Mouse (Mus musculus) neural tube, embryonic 14.5 days (tissue): Measurements from ENCODE around the gene Mbd4. TPM values are rescaled to one million over a fixed set of nuclear protein-coding genes. Genes with fewer than 3 reads are reported as not detected.
"Not testable (repeated sequence)": the region's sequence is repeated elsewhere in the genome, so short reads cannot be mapped to it uniquely, and the experiment has no call there.

Experiments used
- ATAC-seq: fragments of 200-750 bp; cut with Nextera tagmentation; 2 replicates; pipeline ENCODE4 v1.8.0; 2017; ENCODE audit warnings: low read depth, mild to moderate bottlenecking, moderate TSS enrichment, moderate library complexity
- H3K27ac ChIP-seq: fragments of 300-500 bp; sonication (generic); 2 replicates; pipeline ENCODE4 v1.5.1; 2014; ENCODE audit warnings: low read depth, mild to moderate bottlenecking, control low read depth, low read length, moderate library complexity, mixed read lengths
- H3K27me3 ChIP-seq: fragments of 300-500 bp; sonication (generic); 2 replicates; pipeline ENCODE4 v1.6.1; 2014; ENCODE audit warnings: low read length; ENCODE audit not compliant: control insufficient read depth, insufficient read depth
- H3K36me3 ChIP-seq: fragments of 300-500 bp; sonication (generic); 2 replicates; pipeline ENCODE4 v1.6.1; 2014; ENCODE audit warnings: low read length, mixed read lengths; ENCODE audit not compliant: control insufficient read depth, insufficient read depth
- H3K4me1 ChIP-seq: fragments of 300-500 bp; sonication (generic); 2 replicates; pipeline ENCODE4 v1.6.1; 2014; ENCODE audit warnings: low read length; ENCODE audit not compliant: control insufficient read depth, insufficient read depth
- H3K4me2 ChIP-seq: fragments of 300-500 bp; sonication (generic); 2 replicates; pipeline ENCODE4 v1.6.1; 2014; ENCODE audit warnings: mild to moderate bottlenecking, low read depth, low read length, control low read depth
- H3K4me3 ChIP-seq: fragments of 300-500 bp; sonication (generic); 2 replicates; pipeline ENCODE4 v1.5.1; 2014; ENCODE audit warnings: low read depth, low read length, control low read depth, mixed read lengths
- H3K9ac ChIP-seq: fragments of 300-500 bp; sonication (generic); replicated peaks from 2 replicates; pipeline ENCODE4 v1.6.1; 2014; ENCODE audit warnings: low read depth, mild to moderate bottlenecking, control low read depth, low read length, mixed read lengths
- H3K9me3 ChIP-seq: fragments of 300-500 bp; sonication (generic); 2 replicates; pipeline ENCODE4 v1.6.1; 2016; ENCODE audit warnings: low read length; ENCODE audit not compliant: control insufficient read depth
- WGBS: fragments of 180-500 bp; shearing (Covaris S2); extraction: QIAGEN DNeasy Blood & Tissue Kit; methylation state at CpG from one replicate; pipeline ENCODE4 v1.1.7; 2014; 5-methylcytosine and 5-hydroxymethylcytosine counted together
- polyA plus RNA-seq: library from polyadenylated mRNA; unstranded; fragments of >200 nt; fragmentation: Nextera tagmentation; extraction: Ambion mirVana; gene quantifications from 2 replicates; pipeline ENCODE4 v1.2.1, GENCODE M21; 2014

Gene Mbd4
- polyA plus RNA-seq, 1 experiment from 2014 or later = 8.4 TPM

DNA sequence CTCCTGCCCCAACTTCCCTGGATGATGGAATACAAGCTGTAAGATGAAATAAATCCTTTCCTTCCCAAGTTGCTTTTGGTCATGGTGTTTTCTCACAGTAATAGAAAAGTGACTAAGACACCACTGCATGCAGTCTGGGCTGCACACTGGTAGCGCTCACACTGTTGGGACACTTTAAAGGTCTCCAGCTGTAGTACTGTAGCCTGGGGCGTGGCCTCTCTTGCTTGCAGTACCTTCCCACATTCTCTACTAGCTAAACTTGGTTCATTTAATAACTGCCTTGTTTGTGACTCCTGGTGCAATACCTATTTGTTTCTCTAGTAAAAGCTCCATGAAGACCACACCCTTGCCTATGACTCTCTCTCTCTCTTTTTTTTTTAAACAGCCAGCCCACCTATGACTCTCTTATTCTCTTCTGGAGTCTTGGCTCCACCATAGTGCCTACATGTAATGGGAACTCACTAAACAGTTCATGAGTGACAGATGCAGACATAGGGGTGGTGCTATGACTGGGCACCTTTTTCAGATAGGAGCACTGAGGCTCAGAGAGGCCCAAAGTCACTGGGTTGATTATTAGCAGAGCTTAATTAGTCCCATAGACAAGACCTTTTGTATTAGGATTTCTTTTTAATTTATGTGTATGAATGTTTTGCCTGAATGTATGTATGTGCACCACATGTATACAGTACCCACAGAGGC, 20.9 kb downstream of the Mbd4 start:
- 90% methylated on average over 2 of the region's 2 CpGs for WGBS
- H3K4me1 ChIP-seq = no peaks in the 10 kb centered on the region
- H3K27me3 ChIP-seq = no peaks in the 10 kb centered on the region
- H3K9ac ChIP-seq = no peak overlapping the region
- H3K4me2 ChIP-seq = no peak overlapping the region
- H3K4me3 ChIP-seq = no peak overlapping the region
- H3K9me3 ChIP-seq = no peaks in the 10 kb centered on the region
- no peak overlapping the region for H3K27ac ChIP-seq
- H3K36me3 ChIP-seq = no peaks in the 10 kb centered on the region
- ATAC-seq = no peak

- H3K4me3 ChIP-seq = no peak overlapping the region
- H3K4me2 ChIP-seq = no peak overlapping the region
- H3K9me3 ChIP-seq = no peaks in the 10 kb centered on the region
- no peak overlapping the region for H3K9ac ChIP-seq
- no peak for ATAC-seq
- H3K27ac ChIP-seq = no peak overlapping the region
- H3K27me3 ChIP-seq = no peaks in the 10 kb centered on the region
- H3K36me3 ChIP-seq = no peaks in the 10 kb centered on the region
- 85% methylated on average over 6 of the region's 6 CpGs for WGBS
- no peaks in the 10 kb centered on the region for H3K4me1 ChIP-seq
These were observed 22.2 kb downstream of the Mbd4 start for GRCm38 (mm10) chr6:115830779-115831601.

- ATAC-seq = peak; percentile 86
- 1% methylated on average over 5 of the region's 11 CpGs for WGBS
- H3K27ac ChIP-seq, H3K9me3 ChIP-seq, H3K4me2 ChIP-seq, H3K36me3 ChIP-seq, H3K9ac ChIP-seq, H3K4me3 ChIP-seq, H3K27me3 ChIP-seq, H3K4me1 ChIP-seq: not testable (repeated sequence)
These were observed 29.2 kb downstream of the Mbd4 start for GRCm38 (mm10) chr6:115823850-115824464.

DNA sequence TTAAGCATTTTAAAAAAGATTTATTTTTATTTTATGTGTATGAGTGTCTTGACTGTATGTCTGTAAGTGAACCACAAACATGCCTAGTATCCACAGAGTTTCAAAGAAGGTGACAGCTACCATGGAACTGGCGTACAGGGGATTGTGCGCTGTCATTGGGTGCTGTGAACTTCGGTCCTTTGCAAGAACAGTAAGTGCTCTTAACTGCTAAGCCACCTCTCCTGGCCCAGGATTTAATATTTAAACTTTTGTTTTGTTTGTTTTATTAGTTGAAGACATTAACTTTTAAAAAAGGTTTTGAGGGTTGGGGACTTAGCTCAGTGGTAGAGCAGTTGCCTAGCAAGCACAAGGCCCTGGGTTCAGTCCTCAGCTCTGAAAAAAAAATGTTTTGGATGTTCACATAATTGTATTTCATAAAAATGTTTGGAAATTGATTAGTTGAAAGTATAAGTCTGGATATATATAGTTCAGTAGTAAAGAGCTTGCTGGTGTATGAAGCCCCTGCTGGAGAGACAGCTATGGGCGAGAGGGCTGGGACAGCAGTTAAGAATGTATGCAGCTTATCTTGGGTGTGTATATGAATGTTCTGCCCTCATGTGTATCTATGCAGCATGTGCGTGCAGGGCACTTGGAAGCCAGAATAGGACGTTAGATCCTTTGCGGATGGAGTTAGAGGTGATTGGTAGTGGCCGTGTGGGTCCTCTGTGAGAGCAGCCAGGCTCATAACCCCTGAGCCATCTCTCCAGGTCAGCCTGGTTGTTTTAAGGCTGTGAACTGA, 31.8 kb downstream of the Mbd4 start:
- no peak overlapping the region for H3K9ac ChIP-seq
- no peak overlapping the region for H3K27ac ChIP-seq
- ATAC-seq = no peak
- no peaks in the 10 kb centered on the region for H3K9me3 ChIP-seq
- no peaks in the 10 kb centered on the region for H3K27me3 ChIP-seq
- H3K4me2 ChIP-seq = no peak overlapping the region
- H3K4me1 ChIP-seq = no peaks in the 10 kb centered on the region
- WGBS = 87% methylated on average over 8 of the region's 8 CpGs
- no peaks in the 10 kb centered on the region for H3K36me3 ChIP-seq
- H3K4me3 ChIP-seq = no peak overlapping the region

DNA sequence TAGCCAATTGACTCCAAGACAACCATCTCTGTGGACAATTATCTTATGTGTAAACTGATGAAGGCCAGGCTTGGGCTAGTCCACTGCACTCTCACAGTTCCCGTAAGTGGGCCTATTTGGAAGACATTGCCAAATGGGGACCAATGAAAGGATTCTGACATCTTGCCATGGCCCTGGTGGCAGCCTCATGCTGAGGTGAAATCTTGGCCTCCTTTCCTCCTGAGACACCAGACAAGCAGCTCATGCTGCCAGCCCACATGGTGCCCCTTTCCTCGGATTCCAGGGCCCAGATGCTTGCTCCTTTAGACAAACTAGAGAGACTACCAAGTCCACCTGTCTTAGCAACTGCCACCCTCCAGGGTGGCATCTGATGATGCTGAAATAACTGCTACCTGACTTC, 35.0 kb downstream of the Mbd4 start:
- Histone ChIP-seq H3K4me3 (no peak overlapping the region), H3K9ac (no peak overlapping the region), H3K27me3 (no peaks in the 10 kb centered on the region), H3K36me3 (no peaks in the 10 kb centered on the region), H3K27ac (no peak overlapping the region), H3K9me3 (no peaks in the 10 kb centered on the region), H3K4me1 (no peaks in the 10 kb centered on the region), H3K4me2 (no peak overlapping the region)
- no peak for ATAC-seq
- WGBS = 78% methylated on average over 2 of the region's 2 CpGs

DNA sequence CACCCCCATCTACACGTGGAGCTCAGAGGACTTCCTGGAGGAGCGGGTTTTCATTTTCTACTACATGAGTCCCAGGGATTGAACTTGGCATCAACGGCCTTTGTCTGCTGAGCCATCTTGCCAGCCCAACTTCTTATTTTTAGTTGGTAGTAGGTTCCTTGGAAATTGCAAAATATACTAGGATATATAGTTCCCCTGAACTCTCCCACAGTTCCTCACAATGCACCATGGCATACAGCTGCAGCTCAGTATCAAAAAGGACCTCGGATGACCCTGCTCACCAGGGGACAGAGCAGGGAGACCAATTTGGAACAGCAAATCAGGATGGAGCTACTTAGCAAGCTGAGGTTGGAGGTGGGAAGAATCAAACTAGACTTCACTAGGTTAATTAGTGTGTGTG, 38.1 kb downstream of the Mbd4 start:
- Histone ChIP-seq H3K4me2 (no peak overlapping the region), H3K27ac (no peak overlapping the region), H3K36me3 (no peaks in the 10 kb centered on the region), H3K4me1 (no peaks in the 10 kb centered on the region), H3K9ac (no peak overlapping the region), H3K4me3 (no peak overlapping the region), H3K27me3 (no peaks in the 10 kb centered on the region), H3K9me3 (no peaks in the 10 kb centered on the region)
- 76% methylated on average over 4 of the region's 4 CpGs for WGBS
- ATAC-seq = no peak

DNA sequence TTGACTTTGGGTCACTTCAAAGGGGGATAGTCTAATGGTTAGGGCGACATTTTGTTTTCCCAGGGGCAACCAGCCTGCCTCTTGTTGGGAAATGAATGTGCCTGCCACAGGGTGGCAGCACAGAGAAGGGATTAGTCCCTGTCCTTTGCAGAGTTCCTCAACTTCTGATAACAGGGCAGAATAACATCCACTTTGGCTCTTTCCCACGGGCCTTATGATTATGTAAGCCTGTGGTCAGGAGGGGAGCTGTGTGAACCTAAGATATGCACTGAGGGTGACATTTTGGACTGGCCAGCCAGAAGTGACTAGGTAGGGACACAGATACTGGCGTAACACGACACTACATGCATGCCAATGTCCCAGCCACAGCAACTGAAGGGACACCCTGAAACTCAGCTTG, 39.1 kb downstream of the Mbd4 start:
- 39% methylated on average over 4 of the region's 4 CpGs for WGBS
- Histone ChIP-seq H3K9me3 (no peaks in the 10 kb centered on the region), H3K9ac (no peak overlapping the region), H3K4me3 (no peak overlapping the region), H3K4me1 (no peaks in the 10 kb centered on the region), H3K27me3 (no peaks in the 10 kb centered on the region), H3K4me2 (no peak overlapping the region), H3K27ac (no peak overlapping the region), H3K36me3 (no peaks in the 10 kb centered on the region)
- no peak for ATAC-seq

DNA sequence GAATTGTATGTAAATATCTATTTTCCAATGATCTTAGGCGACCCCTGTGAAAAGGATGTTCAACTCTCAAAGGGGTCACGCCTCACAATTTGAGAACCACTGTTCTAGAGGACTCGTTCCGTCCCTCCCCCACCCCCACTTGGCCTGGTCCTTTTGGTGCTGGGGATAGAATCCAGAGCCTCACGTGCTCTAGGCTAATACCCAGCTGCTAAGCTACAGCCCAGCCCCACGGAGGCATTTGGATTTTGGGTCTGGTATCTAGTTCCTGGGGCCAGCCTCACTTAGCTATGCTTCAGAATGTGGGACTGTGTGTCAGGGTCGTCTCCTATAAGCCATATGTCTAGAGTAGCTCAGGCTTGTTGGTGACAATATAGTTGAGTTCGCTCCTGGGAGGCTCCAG, 41.6 kb downstream of the Mbd4 start:
- ATAC-seq = no peak
- no peak overlapping the region for H3K4me2 ChIP-seq
- H3K4me1 ChIP-seq = peaks cover 9% of the 10 kb centered on the region
- no peak overlapping the region for H3K9ac ChIP-seq
- WGBS = 78% methylated on average over 8 of the region's 8 CpGs
- H3K4me3 ChIP-seq = no peak overlapping the region
- no peaks in the 10 kb centered on the region for H3K27me3 ChIP-seq
- H3K36me3 ChIP-seq = peaks cover 6% of the 10 kb centered on the region
- no peaks in the 10 kb centered on the region for H3K9me3 ChIP-seq
- no peak overlapping the region for H3K27ac ChIP-seq
